Mouse (Mus musculus) hindbrain, embryonic 13.5 days (tissue): ENCODE results near the gene Bdh2. TPM values are rescaled to one million over a fixed set of nuclear protein-coding genes. Genes with fewer than 3 reads are reported as not detected.

Source experiments
- ATAC-seq: fragments of 200-750 bp; cut with Nextera tagmentation; 2 replicates; pipeline ENCODE4 v1.8.0; 2017; ENCODE audit warnings: moderate TSS enrichment; ENCODE audit not compliant: low FRiP score
- H3K27ac ChIP-seq: fragments of 300-500 bp; sonication (generic); 2 replicates; pipeline ENCODE4 v1.5.1; 2015; ENCODE audit warnings: inconsistent platforms, mild to moderate bottlenecking, moderate library complexity
- H3K27me3 ChIP-seq: fragments of 300-500 bp; sonication (generic); 2 replicates; pipeline ENCODE4 v1.6.1; 2015; ENCODE audit warnings: mild to moderate bottlenecking, inconsistent platforms
- H3K36me3 ChIP-seq: fragments of 300-500 bp; sonication (generic); 2 replicates; pipeline ENCODE4 v1.6.1; 2015; ENCODE audit warnings: mild to moderate bottlenecking, inconsistent platforms
- H3K4me1 ChIP-seq: fragments of 300-500 bp; sonication (generic); replicated peaks from 2 replicates; pipeline ENCODE4 v1.6.1; 2015; ENCODE audit warnings: inconsistent platforms
- H3K4me2 ChIP-seq: fragments of 300-500 bp; sonication (generic); 2 replicates; pipeline ENCODE4 v1.6.1; 2015; ENCODE audit warnings: inconsistent platforms, mild to moderate bottlenecking, moderate library complexity
- H3K4me3 ChIP-seq: fragments of 300-500 bp; sonication (generic); 2 replicates; pipeline ENCODE4 v1.5.1; 2015; ENCODE audit warnings: mild to moderate bottlenecking, inconsistent platforms
- H3K9ac ChIP-seq: fragments of 300-500 bp; sonication (generic); 2 replicates; pipeline ENCODE4 v1.6.1; 2015; ENCODE audit warnings: mild to moderate bottlenecking, inconsistent platforms
- H3K9me3 ChIP-seq: fragments of 300-500 bp; sonication (generic); 2 replicates; pipeline ENCODE4 v1.6.1; 2016; ENCODE audit warnings: inconsistent platforms
- WGBS: fragments of 180-500 bp; shearing (Covaris S2); methylation state at CpG from one replicate; pipeline ENCODE4 v1.1.7; 2015; 5-methylcytosine and 5-hydroxymethylcytosine counted together
- polyA plus RNA-seq: library from polyadenylated mRNA; unstranded; fragments of >200 nt; fragmentation: Nextera tagmentation; extraction: Ambion mirVana; gene quantifications from 2 replicates; pipeline ENCODE4 v1.2.1, GENCODE M21; 2015

The Bdh2 gene
- polyA plus RNA-seq = 5.8 TPM in 2 replicates

GRCm38 (mm10) chr3:135280669-135281415 lies at the start of gene Bdh2:
TSS of gene Bdh2 (plus strand) at chr3:135281221.
- WGBS = 27% methylated on average over 14 of the region's 14 CpGs
- Histone ChIP-seq H3K9me3 (no peaks in the 10 kb centered on the region), H3K27me3 (no peaks in the 10 kb centered on the region), H3K9ac (peak within 1 kb of the TSS; percentile 47), H3K4me3 (no peak within 1 kb of the TSS), H3K4me2 (peak within 1 kb of the TSS; percentile 14; the same call in 1 of the 2 replicates), H3K36me3 (no peaks in the 10 kb centered on the region), H3K4me1 (peaks cover 6% of the 10 kb centered on the region; the same call in 1 of the 2 replicates), H3K27ac (0 out of 2 replicates have a peak within 1 kb of the TSS, but pooled peaks have one; percentile 14)
- peak; percentile 87 for ATAC-seq

GRCm38 (mm10) chr3:135232058-135232457 lies 49.0 kb upstream of the Bdh2 start:
- no peak overlapping the region for H3K9ac ChIP-seq
- no peak overlapping the region for H3K27ac ChIP-seq
- H3K4me3 ChIP-seq = no peak overlapping the region
- peaks cover 12% of the 10 kb centered on the region for H3K36me3 ChIP-seq
- no peaks in the 10 kb centered on the region for H3K27me3 ChIP-seq
- ATAC-seq = no peak
- H3K9me3 ChIP-seq = no peaks in the 10 kb centered on the region
- no peak overlapping the region for H3K4me2 ChIP-seq
- WGBS = 81% methylated on average over 3 of the region's 3 CpGs
- no peaks in the 10 kb centered on the region for H3K4me1 ChIP-seq

DNA sequence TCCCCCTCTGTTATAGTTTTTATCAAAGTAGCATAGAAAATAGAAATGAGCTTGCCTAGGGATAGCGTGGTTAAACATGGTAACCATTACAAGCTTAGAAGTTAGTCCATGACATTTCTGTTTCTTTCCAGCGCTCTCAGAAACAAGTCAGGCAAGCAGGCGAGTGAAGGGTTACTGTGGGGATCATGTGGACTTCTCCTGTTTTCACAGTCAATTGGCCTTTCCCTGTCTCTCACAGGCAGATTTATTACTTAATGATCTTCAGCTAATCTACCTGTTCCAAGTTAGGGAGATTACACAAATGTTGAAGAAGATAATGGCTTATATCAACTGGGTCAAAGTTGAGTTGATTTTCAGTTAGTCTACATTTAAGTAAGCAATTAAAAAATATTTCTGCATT lies 48.6 kb upstream of the Bdh2 start:
- no peak overlapping the region for H3K4me2 ChIP-seq
- no peak overlapping the region for H3K4me3 ChIP-seq
- H3K36me3 ChIP-seq = peaks cover 14% of the 10 kb centered on the region
- H3K27me3 ChIP-seq = no peaks in the 10 kb centered on the region
- H3K27ac ChIP-seq = no peak overlapping the region
- no peak for ATAC-seq
- H3K9me3 ChIP-seq = no peaks in the 10 kb centered on the region
- H3K4me1 ChIP-seq = no peaks in the 10 kb centered on the region
- no peak overlapping the region for H3K9ac ChIP-seq
- 94% methylated on average over 3 of the region's 3 CpGs for WGBS

DNA sequence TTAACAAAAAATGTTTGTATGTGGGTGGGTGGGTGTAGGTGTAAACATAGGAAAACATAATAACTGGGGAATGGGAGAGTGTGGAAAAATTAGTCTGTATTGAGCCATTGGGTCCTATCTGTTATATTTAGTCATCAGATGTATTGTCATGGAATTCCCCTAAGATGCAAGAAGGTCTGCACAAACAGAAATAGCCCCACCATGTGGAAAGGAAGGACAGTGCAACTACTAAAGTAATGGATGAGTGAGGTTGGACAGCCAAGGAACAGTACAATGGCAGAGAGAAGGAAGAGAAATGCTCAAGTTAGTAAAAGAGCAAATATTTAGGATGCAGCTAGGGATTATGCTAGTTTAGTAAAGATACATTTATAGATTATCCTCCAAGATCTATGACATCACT lies 35.3 kb upstream of the Bdh2 start:
- no peaks in the 10 kb centered on the region for H3K9me3 ChIP-seq
- no peaks in the 10 kb centered on the region for H3K27me3 ChIP-seq
- no peak overlapping the region for H3K4me2 ChIP-seq
- H3K4me1 ChIP-seq = no peaks in the 10 kb centered on the region
- no peak overlapping the region for H3K27ac ChIP-seq
- H3K4me3 ChIP-seq = no peak overlapping the region
- H3K36me3 ChIP-seq = peaks cover 9% of the 10 kb centered on the region
- no peak overlapping the region for H3K9ac ChIP-seq
- ATAC-seq = no peak

DNA sequence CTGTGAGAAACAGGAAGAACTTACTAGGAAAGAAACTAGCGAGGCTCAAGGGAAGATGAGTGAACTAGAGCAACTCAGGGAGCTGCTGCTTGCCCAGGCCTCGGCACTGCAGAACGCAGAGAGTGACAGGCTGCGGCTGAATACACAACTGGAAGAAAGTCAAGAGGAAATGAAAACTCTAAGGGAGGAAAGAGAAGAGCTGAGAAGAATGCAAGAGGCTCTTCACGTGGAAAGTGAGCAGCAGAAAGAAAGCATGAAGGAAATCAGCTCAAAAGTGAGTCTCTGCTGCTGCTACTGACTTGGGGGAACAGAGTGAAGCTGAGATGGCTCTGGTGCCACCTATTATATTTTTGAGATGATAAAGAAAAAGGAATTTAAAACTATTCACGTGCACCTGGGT lies 34.2 kb upstream of the Bdh2 start:
- H3K4me3 ChIP-seq = no peak overlapping the region
- peaks cover 12% of the 10 kb centered on the region for H3K36me3 ChIP-seq
- H3K27me3 ChIP-seq = no peaks in the 10 kb centered on the region
- H3K9me3 ChIP-seq = no peaks in the 10 kb centered on the region
- H3K4me1 ChIP-seq = no peaks in the 10 kb centered on the region
- no peak overlapping the region for H3K9ac ChIP-seq
- no peak for ATAC-seq
- 90% methylated on average over 6 of the region's 6 CpGs for WGBS
- no peak overlapping the region for H3K4me2 ChIP-seq
- H3K27ac ChIP-seq = no peak overlapping the region

- no peaks in the 10 kb centered on the region for H3K9me3 ChIP-seq
- ATAC-seq = 0 out of 2 replicates have a peak, but pooled peaks have one; percentile 61
Observed at GRCm38 (mm10) chr3:135249104-135249503, 31.9 kb upstream of the Bdh2 start.

GRCm38 (mm10) chr3:135251825-135252224 lies 29.2 kb upstream of the Bdh2 start:
- Histone ChIP-seq H3K27ac (no peak overlapping the region), H3K4me1 (no peaks in the 10 kb centered on the region), H3K27me3 (no peaks in the 10 kb centered on the region), H3K36me3 (peaks cover 14% of the 10 kb centered on the region), H3K9ac (no peak overlapping the region), H3K9me3 (no peaks in the 10 kb centered on the region), H3K4me3 (no peak overlapping the region), H3K4me2 (no peak overlapping the region)
- WGBS = 93% methylated on average over 6 of the region's 6 CpGs
- ATAC-seq = no peak

More at GRCm38 (mm10) chr3:135249104-135249503, 31.9 kb upstream of the Bdh2 start:
- Histone ChIP-seq H3K27me3 (no peaks in the 10 kb centered on the region), H3K4me1 (no peaks in the 10 kb centered on the region), H3K4me3 (no peak overlapping the region), H3K4me2 (no peak overlapping the region), H3K9ac (no peak overlapping the region), H3K27ac (no peak overlapping the region), H3K36me3 (peaks cover 12% of the 10 kb centered on the region)
- 81% methylated on average over 6 of the region's 6 CpGs for WGBS

- Histone ChIP-seq H3K4me3 (no peak overlapping the region), H3K27me3 (no peaks in the 10 kb centered on the region), H3K27ac (no peak overlapping the region), H3K4me2 (no peak overlapping the region), H3K4me1 (no peaks in the 10 kb centered on the region), H3K9ac (no peak overlapping the region), H3K36me3 (peaks cover 17% of the 10 kb centered on the region), H3K9me3 (no peaks in the 10 kb centered on the region)
- ATAC-seq = no peak
Observed at GRCm38 (mm10) chr3:135254784-135255183, 26.2 kb upstream of the Bdh2 start.

DNA sequence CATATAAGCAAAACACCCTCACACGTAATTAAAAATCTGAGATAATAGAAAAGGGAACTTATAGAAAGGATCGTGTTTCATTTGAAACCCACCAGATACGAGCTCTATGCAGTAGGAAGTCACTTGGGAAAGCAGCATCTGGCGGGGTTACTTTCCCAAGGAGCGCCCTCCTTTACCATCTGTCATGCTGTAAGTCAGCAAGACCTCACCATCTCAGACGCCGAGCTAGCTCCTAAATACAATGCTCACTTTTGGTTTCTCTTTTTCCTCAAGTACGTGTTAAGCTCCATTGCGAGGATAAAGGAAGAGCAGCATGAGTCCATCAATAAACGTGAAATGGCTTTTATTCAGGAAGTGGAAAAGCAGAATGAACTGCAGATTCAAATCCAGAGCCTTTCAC lies 22.1 kb upstream of the Bdh2 start:
- Histone ChIP-seq H3K4me1 (no peaks in the 10 kb centered on the region), H3K9me3 (no peaks in the 10 kb centered on the region), H3K36me3 (peaks cover 24% of the 10 kb centered on the region), H3K4me2 (no peak overlapping the region), H3K27me3 (no peaks in the 10 kb centered on the region), H3K9ac (no peak overlapping the region), H3K27ac (no peak overlapping the region), H3K4me3 (no peak overlapping the region)
- WGBS = 87% methylated on average over 10 of the region's 10 CpGs
- no peak for ATAC-seq

DNA sequence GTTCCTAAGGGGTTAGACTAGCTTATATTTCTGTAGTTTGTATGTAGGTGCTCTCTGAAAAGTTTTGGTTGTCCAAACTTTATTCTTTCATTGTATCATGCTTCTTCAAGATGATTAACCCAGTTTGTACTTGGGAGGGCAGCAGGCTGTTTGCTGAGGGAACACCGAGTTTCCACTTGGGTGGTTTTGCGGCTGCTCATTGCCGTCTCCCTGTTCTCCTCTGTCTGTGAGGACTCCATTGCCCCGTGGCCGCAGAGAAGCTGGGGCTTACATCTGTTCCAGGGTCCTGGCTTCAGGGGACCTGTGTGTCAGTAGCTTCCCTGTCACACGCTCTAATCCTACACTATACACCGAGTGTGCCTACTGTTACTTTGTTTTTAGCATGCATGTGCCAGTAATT lies 20.8 kb upstream of the Bdh2 start:
- Histone ChIP-seq H3K9ac (no peak overlapping the region), H3K4me2 (no peak overlapping the region), H3K9me3 (no peaks in the 10 kb centered on the region), H3K27me3 (no peaks in the 10 kb centered on the region), H3K36me3 (peaks cover 33% of the 10 kb centered on the region), H3K27ac (no peak overlapping the region), H3K4me3 (no peak overlapping the region), H3K4me1 (no peaks in the 10 kb centered on the region)
- WGBS = 87% methylated on average over 7 of the region's 7 CpGs
- no peak for ATAC-seq

- no peak overlapping the region for H3K9ac ChIP-seq
- H3K4me1 ChIP-seq = no peaks in the 10 kb centered on the region
- H3K4me3 ChIP-seq = no peak overlapping the region
- WGBS = 92% methylated on average over 5 of the region's 5 CpGs
- ATAC-seq = no peak
- H3K27ac ChIP-seq = no peak overlapping the region
- H3K27me3 ChIP-seq = no peaks in the 10 kb centered on the region
- no peak overlapping the region for H3K4me2 ChIP-seq
- H3K36me3 ChIP-seq = peaks cover 10% of the 10 kb centered on the region
- H3K9me3 ChIP-seq = no peaks in the 10 kb centered on the region
Observed at GRCm38 (mm10) chr3:135268616-135269015, 12.4 kb upstream of the Bdh2 start.

GRCm38 (mm10) chr3:135269391-135269990 lies 11.5 kb upstream of the Bdh2 start:
- no peak for ATAC-seq
- H3K4me3 ChIP-seq = no peak overlapping the region

GRCm38 (mm10) chr3:135272627-135273026 lies 8.4 kb upstream of the Bdh2 start:
- Histone ChIP-seq H3K9ac (no peak overlapping the region), H3K4me3 (no peak overlapping the region), H3K4me1 (no peaks in the 10 kb centered on the region), H3K27ac (no peak overlapping the region), H3K4me2 (no peak overlapping the region), H3K27me3 (no peaks in the 10 kb centered on the region), H3K36me3 (no peaks in the 10 kb centered on the region), H3K9me3 (no peaks in the 10 kb centered on the region)
- ATAC-seq = no peak
- WGBS = 72% methylated on average over 12 of the region's 12 CpGs

More at GRCm38 (mm10) chr3:135269391-135269990, 11.5 kb upstream of the Bdh2 start:
- Histone ChIP-seq H3K27me3 (no peaks in the 10 kb centered on the region), H3K4me1 (no peaks in the 10 kb centered on the region), H3K4me2 (no peak overlapping the region), H3K27ac (no peak overlapping the region), H3K9ac (no peak overlapping the region), H3K36me3 (peaks cover 9% of the 10 kb centered on the region), H3K9me3 (no peaks in the 10 kb centered on the region)
- 94% methylated on average over 10 of the region's 10 CpGs for WGBS
